Mouse (Mus musculus) megakaryocyte progenitor cell, adult 5-6 weeks (primary cell): Measurements from ENCODE around the gene Spats2. TPM values are rescaled to one million over a fixed set of nuclear protein-coding genes. Genes with fewer than 3 reads are reported as not detected.
"Not testable (repeated sequence)": the region's sequence is repeated elsewhere in the genome, so short reads cannot be mapped to it uniquely, and the experiment has no call there.

ENCODE experiments used
- ATAC-seq: replicated peaks from 2 replicates; pipeline ENCODE4 v1.8.0; 2016; ENCODE audit warnings: mild to moderate bottlenecking, moderate TSS enrichment, inconsistent platforms; ENCODE audit not compliant: poor library complexity
- total RNA-seq, 2 experiments: library from RNA; stranded (forward) in 1 of 2; stranded (reverse) in 1 of 2; fragments of 157-497, 149-512 nt in 1 of 2; fragments of 200-1000 nt in 1 of 2; gene quantifications; 2 replicates each; pipeline versions ENCODE4 v1.2.3 to v1.2.4; 2015 to 2017

Gene Spats2
- total RNA-seq, 2 experiments from 2014 or later: 0.25 TPM; not detected in 1

GRCm38 (mm10) chr15:99222794-99223584 lies 97.3 kb downstream of the Spats2 start:
- no peak for ATAC-seq

DNA sequence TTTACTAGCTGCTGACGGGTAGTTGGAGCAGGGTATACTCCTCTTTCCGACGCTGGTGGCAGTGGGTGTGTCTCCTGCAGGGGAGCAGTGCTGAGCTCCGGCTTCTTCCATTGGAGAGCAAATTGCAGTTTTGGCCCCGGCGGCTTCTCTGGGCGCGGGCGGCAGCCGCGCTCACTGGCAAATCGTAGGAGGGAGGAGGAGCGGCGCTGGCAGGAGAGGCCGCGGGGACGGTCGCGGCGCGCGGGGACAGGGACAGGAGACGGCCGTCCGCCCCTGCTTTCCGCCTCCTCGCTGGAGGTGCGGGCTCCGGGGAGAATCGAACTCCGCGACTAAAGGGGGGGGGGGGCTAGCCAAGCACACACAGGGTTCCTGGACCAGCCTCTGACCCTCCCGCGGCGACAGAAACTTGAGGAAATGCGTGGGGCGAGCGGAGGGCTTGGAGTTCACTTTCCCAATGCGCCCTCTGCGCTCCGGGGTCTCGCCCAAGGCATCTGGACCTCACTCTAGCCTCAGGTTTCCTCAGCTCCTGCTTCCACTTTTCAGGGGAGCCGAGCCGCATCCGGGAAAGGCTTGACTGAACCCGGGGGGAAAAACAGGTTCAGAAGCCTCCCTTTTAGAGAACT lies 98.0 kb downstream of the Spats2 start:
- peak; percentile 45; the same call in 1 of the 2 replicates for ATAC-seq

- 0 out of 2 replicates have a peak, but pooled peaks have one; percentile 22 for ATAC-seq
Measured at GRCm38 (mm10) chr15:99224208-99224911, 98.6 kb downstream of the Spats2 start, which contains the start of gene Kcnh3. Kcnh3 (plus strand) TSS chr15:99224861.

- no peak for ATAC-seq
Measured at GRCm38 (mm10) chr15:99225081-99225810, 99.5 kb downstream of the Spats2 start.

DNA sequence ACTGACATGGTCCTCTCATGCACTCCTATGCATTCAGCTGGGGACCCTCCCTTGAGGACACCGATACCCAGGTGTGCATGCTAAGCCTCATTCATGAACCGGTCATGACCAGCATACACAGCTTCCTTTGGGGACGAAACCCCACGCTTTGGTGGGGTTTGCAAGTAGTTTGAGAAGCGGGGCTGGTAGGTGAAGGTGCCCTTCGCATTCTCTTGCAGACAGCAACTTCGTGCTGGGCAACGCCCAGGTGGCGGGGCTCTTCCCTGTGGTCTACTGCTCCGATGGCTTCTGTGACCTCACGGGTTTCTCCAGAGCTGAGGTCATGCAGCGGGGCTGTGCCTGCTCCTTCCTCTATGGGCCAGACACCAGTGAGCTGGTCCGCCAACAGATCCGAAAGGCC lies 100.4 kb downstream of the Spats2 start:
- ATAC-seq: no peak

GRCm38 (mm10) chr15:99231998-99232397 lies 106.3 kb downstream of the Spats2 start:
- no peak for ATAC-seq

DNA sequence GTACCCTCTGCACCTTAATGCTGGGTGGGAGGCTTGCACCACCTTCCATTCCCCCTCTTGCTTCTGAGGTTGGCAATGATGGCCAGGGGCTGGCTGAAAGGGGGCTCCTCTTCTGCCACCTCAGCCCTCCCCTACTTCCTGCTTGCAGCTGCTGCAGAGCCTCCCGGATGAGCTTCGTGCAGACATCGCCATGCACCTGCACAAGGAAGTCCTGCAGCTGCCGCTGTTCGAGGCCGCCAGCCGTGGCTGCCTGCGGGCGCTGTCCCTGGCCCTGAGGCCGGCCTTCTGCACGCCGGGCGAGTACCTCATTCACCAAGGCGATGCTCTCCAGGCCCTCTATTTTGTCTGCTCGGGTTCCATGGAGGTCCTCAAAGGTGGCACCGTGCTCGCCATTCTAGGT lies 108.0 kb downstream of the Spats2 start:
- no peak for ATAC-seq

GRCm38 (mm10) chr15:99234326-99235010 lies 108.8 kb downstream of the Spats2 start:
- ATAC-seq: no peak

GRCm38 (mm10) chr15:99238006-99238405 lies 112.3 kb downstream of the Spats2 start:
- ATAC-seq: no peak

DNA sequence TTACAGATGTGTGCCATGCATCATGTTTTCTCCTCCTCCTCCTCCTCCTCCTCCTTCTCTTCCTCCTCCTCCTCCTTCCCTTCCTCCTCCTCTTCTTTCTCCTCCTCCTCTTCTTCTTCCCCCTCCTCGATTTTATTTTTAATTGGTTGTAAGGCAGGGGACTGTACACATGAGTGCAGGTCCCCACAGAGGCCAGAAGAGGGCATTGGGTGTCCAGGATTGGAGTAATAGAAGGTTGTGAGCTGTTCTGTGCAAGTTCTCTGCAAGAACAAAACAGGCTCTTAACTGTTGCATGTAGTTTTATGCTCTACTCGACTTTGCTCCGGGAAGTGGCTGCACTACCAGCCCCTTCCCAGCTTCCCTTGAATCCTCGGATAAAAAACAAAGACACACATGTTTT lies 114.4 kb downstream of the Spats2 start:
- peak; percentile 46; the same call in 1 of the 2 replicates for ATAC-seq

- ATAC-seq: no peak
Measured at GRCm38 (mm10) chr15:99241249-99241648, 115.5 kb downstream of the Spats2 start.

- ATAC-seq: no peak
Measured at GRCm38 (mm10) chr15:99242045-99242444, 116.3 kb downstream of the Spats2 start.

DNA sequence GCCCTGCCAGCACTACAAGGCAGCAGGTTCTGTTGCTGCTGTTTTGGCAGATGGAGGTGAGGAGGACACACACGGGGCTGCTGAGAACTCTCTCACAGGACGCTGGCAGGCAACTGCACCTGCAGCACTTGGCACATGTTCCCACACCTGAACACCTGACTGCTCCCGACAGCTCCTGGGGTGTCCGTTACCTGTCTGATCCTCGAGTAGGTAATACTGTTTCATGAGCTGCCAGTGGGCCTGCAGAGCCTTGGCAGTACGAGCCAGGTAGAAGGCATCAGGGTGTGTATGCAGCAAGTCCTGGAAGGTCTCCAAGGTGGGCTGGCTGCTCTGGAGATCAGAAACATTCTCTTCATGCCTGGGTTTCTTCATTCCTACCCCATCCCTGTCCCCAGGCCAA lies 121.0 kb downstream of the Spats2 start:
- not testable (repeated sequence) for ATAC-seq

DNA sequence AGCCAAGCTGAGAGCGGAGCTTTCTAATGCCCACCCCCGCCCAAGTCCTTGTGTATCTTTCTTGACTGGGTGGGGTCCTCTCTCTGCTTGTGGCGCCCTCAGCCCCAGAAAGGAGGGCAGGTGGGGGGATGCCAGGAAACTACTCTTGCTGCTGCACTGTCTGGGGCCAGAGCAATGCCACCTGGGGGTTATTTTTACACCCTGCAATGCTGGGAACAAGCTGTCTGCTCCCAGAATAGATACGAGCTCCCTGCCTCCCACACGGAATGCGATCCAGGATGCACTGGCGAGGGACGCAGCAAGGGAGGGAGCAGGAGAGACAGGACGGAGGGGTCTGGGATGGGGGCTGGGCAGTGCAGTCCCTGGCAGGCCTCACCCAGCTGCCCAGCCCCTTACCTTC lies 123.3 kb downstream of the Spats2 start:
- no peak for ATAC-seq

DNA sequence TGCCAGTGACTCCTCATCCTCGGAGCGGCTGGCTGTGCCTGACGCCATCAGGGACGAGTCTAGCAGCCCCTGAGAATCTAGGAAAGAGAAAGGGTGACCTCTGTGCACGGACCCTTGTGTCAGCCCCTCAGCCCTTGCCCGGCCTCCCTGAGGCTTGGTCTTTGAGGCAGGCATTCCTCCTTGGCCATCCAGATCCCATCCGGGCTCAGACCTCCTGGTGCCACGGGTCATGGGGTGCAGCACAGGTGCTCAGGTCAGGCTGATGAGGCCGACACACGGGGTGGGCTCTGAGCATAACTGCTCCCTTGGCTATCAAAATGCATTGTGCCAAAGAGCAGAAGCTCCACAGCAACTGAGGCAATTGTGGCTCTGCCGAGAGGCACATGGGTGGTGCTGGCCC lies 124.2 kb downstream of the Spats2 start:
- no peak for ATAC-seq

- ATAC-seq: 0 out of 2 replicates have a peak, but pooled peaks have one; percentile 4
Measured at GRCm38 (mm10) chr15:99251111-99251510, 125.4 kb downstream of the Spats2 start.

DNA sequence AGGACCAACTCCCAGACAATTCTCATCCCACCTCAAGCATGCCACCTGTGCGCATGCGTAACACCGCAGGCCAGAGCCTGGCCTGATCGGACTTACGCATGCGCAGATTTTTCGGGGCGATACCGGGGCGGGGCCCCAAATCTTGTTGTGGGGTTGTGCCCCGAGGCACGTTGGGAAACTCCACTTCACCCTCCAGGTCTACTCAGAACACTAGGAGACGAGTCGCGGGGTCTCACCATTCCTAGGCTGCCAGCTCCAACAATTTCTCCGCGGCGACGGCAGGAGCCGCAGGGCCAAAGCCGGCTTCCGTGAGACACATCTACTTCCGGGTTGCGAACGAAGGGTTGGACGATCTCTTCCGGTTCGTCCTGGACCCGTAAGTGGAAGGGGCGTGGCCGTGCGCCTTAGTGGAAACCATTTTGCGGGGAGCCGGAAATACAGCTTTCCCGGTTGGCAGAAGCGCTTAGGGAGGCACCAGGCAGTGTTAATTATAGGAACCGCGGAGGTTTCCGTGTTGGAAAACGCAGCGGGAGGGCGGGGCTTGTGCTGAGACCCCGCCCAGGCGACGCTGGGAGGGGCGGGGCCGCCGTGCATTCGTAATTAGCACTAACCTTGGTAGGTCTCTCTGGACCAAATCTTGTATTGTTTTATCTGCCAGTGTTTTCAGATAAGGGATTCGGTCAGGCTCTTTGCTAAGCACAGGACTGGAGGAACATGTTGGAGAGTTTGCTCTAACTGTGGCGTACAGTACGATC lies 126.1 kb downstream of the Spats2 start, which contains the start of gene Mcrs1:
Gene Mcrs1, minus strand, starts transcription at position 336 of the 755 bp plus-strand sequence.
- peak; percentile 92 for ATAC-seq

- ATAC-seq: peak; percentile 7; the same call in 1 of the 2 replicates
Measured at GRCm38 (mm10) chr15:99252381-99253174, 126.9 kb downstream of the Spats2 start.

GRCm38 (mm10) chr15:99253175-99253479 lies 127.4 kb downstream of the Spats2 start:
- not testable (repeated sequence) for ATAC-seq
